Mouse (Mus musculus): Measurements from ENCODE around the gene Oit1. TPM values are rescaled to one million over a fixed set of nuclear protein-coding genes. Genes with fewer than 3 reads are reported as not detected.

Gene Oit1
- polyA plus RNA-seq, 2 experiments: 0.02 TPM; not detected in 1

DNA sequence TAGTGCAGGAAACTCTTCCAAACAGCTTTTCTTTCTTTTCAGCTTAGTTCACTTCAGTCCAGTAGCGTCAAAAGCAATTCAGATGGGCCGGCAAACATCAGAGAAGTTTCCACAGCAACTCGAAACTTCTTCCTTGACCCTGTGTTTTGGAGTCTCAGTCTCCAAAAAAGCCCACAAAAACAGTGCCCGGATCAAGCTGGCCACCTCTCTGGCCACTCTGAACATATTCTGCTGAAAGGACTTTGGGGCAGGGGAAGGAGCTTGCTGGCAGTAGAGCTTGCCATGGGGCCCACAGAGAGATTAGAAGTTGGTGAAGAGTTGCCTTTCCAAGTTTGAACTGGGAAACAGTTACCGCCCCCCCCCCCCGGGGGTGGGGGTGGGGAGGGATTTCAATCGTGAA, 64.7 kb downstream of the Oit1 start:
- H3K4me2 ChIP-seq (ENCODE audit: low read depth): no peak overlapping the region
- ATAC-seq (ENCODE audit: insufficient read depth) (no peak), DNase-seq (ENCODE audit: low read depth in 3 of 3, low spot score in 3 of 3) (no peak)
- H3K27me3 ChIP-seq (ENCODE audit: control insufficient read depth, insufficient read depth, low read length): peaks cover 25% of the 10 kb centered on the region
- no peaks in the 10 kb centered on the region for H3K36me3 ChIP-seq (replicated peaks; ENCODE audit: control insufficient read depth, insufficient read depth, low read depth)
- H3K4me1 ChIP-seq (replicated peaks; ENCODE audit: control insufficient read depth in 2 of 2, insufficient read depth in 2 of 2, low read length in 1 of 2): 0 out of 4 replicates have a peak, but pooled peaks cover 0 to 2% of the 10 kb centered on the region in 2 experiments
- no peaks in the 10 kb centered on the region for H3K9me3 ChIP-seq (ENCODE audit: control insufficient read depth, low read length)
- TF ChIP-seq EP300 (IDR thresholded peaks at IDR 0.05; ENCODE audit: low read depth): no peak
- TF ChIP-seq CTCF (IDR thresholded peaks at IDR 0.05; ENCODE audit: low read depth): no peak
- H3K27ac ChIP-seq: no peak overlapping the region
- H3K9ac ChIP-seq (replicated peaks): no peak overlapping the region
- no peak overlapping the region for H3K4me3 ChIP-seq (ENCODE audit: insufficient read depth in 1 of 2, low read depth in 2 of 2, low read length in 2 of 2)
- WGBS (ENCODE audit: insufficient replicate concordance): 28% methylated on average over 7 of the region's 7 CpGs

DNA sequence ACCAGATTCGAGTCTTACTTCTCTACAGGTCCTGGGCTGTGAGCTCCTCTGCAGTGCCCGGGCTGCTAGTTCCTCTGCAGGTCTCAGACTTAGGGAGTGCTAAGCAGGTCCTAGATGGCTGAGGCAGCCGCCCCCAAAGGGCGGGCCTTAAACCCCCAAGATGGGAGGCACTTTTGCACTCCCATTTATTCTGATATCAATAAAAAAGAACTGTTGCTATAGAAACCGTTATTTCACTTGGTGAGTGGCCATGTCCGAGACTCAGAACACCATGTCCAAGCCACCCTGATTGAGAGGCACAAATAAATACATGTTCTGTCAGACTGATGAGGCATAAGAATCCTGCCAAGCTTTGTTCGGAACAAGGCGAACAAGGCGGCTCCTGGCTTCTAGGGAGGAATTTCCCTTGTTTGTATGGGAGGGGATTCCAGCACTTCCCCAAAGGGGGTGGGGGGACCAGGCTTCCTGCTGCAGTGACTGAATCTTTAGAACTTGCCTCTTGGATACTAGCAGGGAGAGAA, 68.9 kb downstream of the Oit1 start:
- 25% methylated on average over 9 of the region's 9 CpGs for WGBS (ENCODE audit: insufficient replicate concordance)
- no peaks in the 10 kb centered on the region; the same call in 1 of the 2 replicates for H3K27me3 ChIP-seq (ENCODE audit: control insufficient read depth, insufficient read depth, low read length)
- H3K36me3 ChIP-seq (replicated peaks; ENCODE audit: control insufficient read depth, insufficient read depth, low read depth): no peaks in the 10 kb centered on the region
- no peak overlapping the region for H3K9ac ChIP-seq (replicated peaks)
- H3K27ac ChIP-seq: no peak overlapping the region
- no peak overlapping the region for H3K4me3 ChIP-seq (ENCODE audit: insufficient read depth in 1 of 2, low read depth in 2 of 2, low read length in 2 of 2)
- TF ChIP-seq CTCF (IDR thresholded peaks at IDR 0.05; ENCODE audit: low read depth): no peak
- TF ChIP-seq EP300 (IDR thresholded peaks at IDR 0.05; ENCODE audit: low read depth): no peak
- no peaks in the 10 kb centered on the region for H3K9me3 ChIP-seq (ENCODE audit: control insufficient read depth, low read length)
- DNase-seq (ENCODE audit: low read depth in 3 of 3, low spot score in 3 of 3): no peak
- H3K4me1 ChIP-seq (replicated peaks; ENCODE audit: control insufficient read depth in 2 of 2, insufficient read depth in 2 of 2, low read length in 1 of 2): 0 out of 4 replicates have a peak, but pooled peaks cover 0 to 2% of the 10 kb centered on the region in 2 experiments
- ATAC-seq (ENCODE audit: insufficient read depth): no peak
- no peak overlapping the region for H3K4me2 ChIP-seq (ENCODE audit: low read depth)

DNA sequence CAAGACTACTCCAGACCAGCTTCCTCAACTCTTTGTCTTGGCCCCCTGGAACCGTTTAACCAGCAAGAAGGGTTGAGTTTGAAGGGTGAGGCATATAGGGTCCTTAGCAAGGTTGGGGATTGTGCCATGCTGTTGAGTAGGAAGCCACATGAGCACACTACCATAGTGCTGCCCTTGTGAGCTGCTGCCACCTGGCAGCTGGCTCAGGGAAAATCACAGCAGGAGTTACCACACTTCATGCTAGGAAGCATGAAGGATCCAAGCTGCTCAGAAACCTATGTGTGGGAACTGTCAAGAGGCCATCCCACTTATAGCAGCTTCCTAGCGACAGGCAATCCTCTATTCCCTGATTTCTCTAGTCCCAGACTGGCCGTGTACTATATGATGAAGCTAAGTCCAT, 69.9 kb downstream of the Oit1 start:
- Histone ChIP-seq H3K4me2 (ENCODE audit: low read depth) (no peak overlapping the region), H3K9ac (replicated peaks) (no peak overlapping the region), H3K27ac (no peak overlapping the region), H3K9me3 (ENCODE audit: control insufficient read depth, low read length) (no peaks in the 10 kb centered on the region), H3K4me3 (ENCODE audit: insufficient read depth in 1 of 2, low read depth in 2 of 2, low read length in 2 of 2) (no peak overlapping the region), H3K4me1 (replicated peaks; ENCODE audit: control insufficient read depth in 2 of 2, insufficient read depth in 2 of 2, low read length in 1 of 2) (0 out of 4 replicates have a peak, but pooled peaks cover 0 to 3% of the 10 kb centered on the region in 2 experiments), H3K36me3 (replicated peaks; ENCODE audit: control insufficient read depth, insufficient read depth, low read depth) (no peaks in the 10 kb centered on the region), H3K27me3 (ENCODE audit: control insufficient read depth, insufficient read depth, low read length) (no peaks in the 10 kb centered on the region)
- DNase-seq (ENCODE audit: low read depth in 3 of 3, low spot score in 3 of 3): no peak
- ATAC-seq (ENCODE audit: insufficient read depth): no peak
- TF ChIP-seq EP300 (IDR thresholded peaks at IDR 0.05; ENCODE audit: low read depth): no peak
- TF ChIP-seq CTCF (IDR thresholded peaks at IDR 0.05; ENCODE audit: low read depth): no peak
- 49% methylated on average over 3 of the region's 3 CpGs for WGBS (ENCODE audit: insufficient replicate concordance)

DNA sequence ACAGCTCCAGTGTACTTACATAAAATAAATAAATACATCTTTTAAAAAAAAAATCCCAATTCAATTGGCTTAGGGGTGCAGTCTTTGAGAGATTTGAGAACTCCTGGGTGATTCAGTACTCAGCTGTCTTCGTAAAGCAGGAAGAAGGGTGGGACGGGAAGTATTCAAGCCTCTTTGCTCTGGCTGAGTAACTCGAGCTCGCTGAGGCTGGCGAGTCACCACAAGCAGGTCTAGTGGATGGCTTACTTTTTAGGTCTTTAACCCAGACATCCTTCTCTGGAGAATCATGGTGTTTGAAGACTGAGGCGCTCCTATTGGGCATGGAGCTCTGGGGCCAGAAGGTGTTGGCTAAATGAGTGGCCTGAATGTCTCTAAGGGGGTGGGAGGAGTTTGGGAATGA, 71.7 kb downstream of the Oit1 start:
- Histone ChIP-seq H3K27me3 (ENCODE audit: control insufficient read depth, insufficient read depth, low read length) (no peaks in the 10 kb centered on the region), H3K4me1 (replicated peaks; ENCODE audit: control insufficient read depth in 2 of 2, insufficient read depth in 2 of 2, low read length in 1 of 2) (0 out of 4 replicates have a peak, but pooled peaks cover 0 to 3% of the 10 kb centered on the region in 2 experiments), H3K27ac (no peak overlapping the region), H3K9me3 (ENCODE audit: control insufficient read depth, low read length) (no peaks in the 10 kb centered on the region), H3K4me3 (ENCODE audit: insufficient read depth in 1 of 2, low read depth in 2 of 2, low read length in 2 of 2) (no peak overlapping the region), H3K9ac (replicated peaks) (no peak overlapping the region), H3K4me2 (ENCODE audit: low read depth) (no peak overlapping the region), H3K36me3 (replicated peaks; ENCODE audit: control insufficient read depth, insufficient read depth, low read depth) (no peaks in the 10 kb centered on the region)
- WGBS (ENCODE audit: insufficient replicate concordance): 49% methylated on average over 6 of the region's 6 CpGs
- DNase-seq (ENCODE audit: low read depth in 3 of 3, low spot score in 3 of 3) (no peak), ATAC-seq (ENCODE audit: insufficient read depth) (no peak)
- TF ChIP-seq CTCF (IDR thresholded peaks at IDR 0.05; ENCODE audit: low read depth) (no peak), EP300 (IDR thresholded peaks at IDR 0.05; ENCODE audit: low read depth) (no peak)

DNA sequence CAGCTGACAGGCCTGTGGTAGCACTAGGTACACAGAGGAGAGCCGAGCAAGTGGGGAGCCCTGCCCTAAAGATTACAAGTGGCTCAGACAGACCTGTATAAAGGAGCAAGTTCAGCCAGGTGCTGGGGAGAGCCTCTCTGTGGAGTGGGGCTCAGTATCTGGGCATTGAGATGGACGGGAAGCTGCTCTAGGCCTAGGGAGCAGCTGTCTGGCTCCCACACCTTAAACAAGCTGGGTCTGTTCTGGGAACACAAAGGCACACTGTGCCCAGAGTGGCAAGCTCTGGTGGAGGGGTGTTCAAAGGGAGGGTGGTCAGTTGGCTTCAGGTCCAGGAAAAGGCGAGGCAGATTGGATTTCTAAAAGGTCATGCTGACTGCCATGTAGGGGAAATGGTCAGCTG, 73.5 kb downstream of the Oit1 start:
- H3K9me3 ChIP-seq (ENCODE audit: control insufficient read depth, low read length): no peaks in the 10 kb centered on the region
- no peaks in the 10 kb centered on the region for H3K27me3 ChIP-seq (ENCODE audit: control insufficient read depth, insufficient read depth, low read length)
- 43% methylated on average over 3 of the region's 3 CpGs for WGBS (ENCODE audit: insufficient replicate concordance)
- DNase-seq (ENCODE audit: low read depth in 3 of 3, low spot score in 3 of 3): no peak
- ATAC-seq (ENCODE audit: insufficient read depth): no peak
- no peak overlapping the region for H3K27ac ChIP-seq
- H3K4me3 ChIP-seq (ENCODE audit: insufficient read depth in 1 of 2, low read depth in 2 of 2, low read length in 2 of 2): no peak overlapping the region
- no peak overlapping the region for H3K9ac ChIP-seq (replicated peaks)
- H3K4me2 ChIP-seq (ENCODE audit: low read depth): no peak overlapping the region
- no peaks in the 10 kb centered on the region for H3K36me3 ChIP-seq (replicated peaks; ENCODE audit: control insufficient read depth, insufficient read depth, low read depth)
- 0 out of 4 replicates have a peak, but pooled peaks cover 0 to 1% of the 10 kb centered on the region in 2 experiments for H3K4me1 ChIP-seq (replicated peaks; ENCODE audit: control insufficient read depth in 2 of 2, insufficient read depth in 2 of 2, low read length in 1 of 2)
- TF ChIP-seq CTCF (IDR thresholded peaks at IDR 0.05; ENCODE audit: low read depth) (no peak), EP300 (IDR thresholded peaks at IDR 0.05; ENCODE audit: low read depth) (no peak)
